Mouse (Mus musculus): Measurements from ENCODE around the gene Rad21l.

Gene Rad21l

GRCm38 (mm10) chr2:151668433-151668832 lies at the start of gene Rad21l:
Gene Rad21l (minus strand): TSS chr2:151668533.
- DNase-seq (ENCODE audit: low read depth, low spot score) = no peak

- no peak for DNase-seq (ENCODE audit: low read depth, low spot score)
These were observed 48.2 kb upstream of the Rad21l start for GRCm38 (mm10) chr2:151716318-151717055.

- no peak for DNase-seq (ENCODE audit: low read depth, low spot score)
These were observed 47.2 kb upstream of the Rad21l start for GRCm38 (mm10) chr2:151715526-151715925.

- DNase-seq (ENCODE audit: low read depth, low spot score) = peak; percentile 26
These were observed 44.3 kb upstream of the Rad21l start for GRCm38 (mm10) chr2:151712647-151713046.

GRCm38 (mm10) chr2:151702851-151703190 lies 34.5 kb upstream of the Rad21l start:
- peak; percentile 4 for DNase-seq (ENCODE audit: low read depth, low spot score)

GRCm38 (mm10) chr2:151702146-151702850 lies 34.0 kb upstream of the Rad21l start:
- peak; percentile 33 for DNase-seq (ENCODE audit: low read depth, low spot score)

GRCm38 (mm10) chr2:151701231-151702145 lies 33.2 kb upstream of the Rad21l start, which contains the start of gene Tmem74b:
Gene Tmem74b (plus strand): TSS chr2:151702008.
- DNase-seq (ENCODE audit: low read depth, low spot score) = no peak

GRCm38 (mm10) chr2:151682976-151683375 lies 14.6 kb upstream of the Rad21l start:
- DNase-seq (ENCODE audit: low read depth, low spot score) = no peak

GRCm38 (mm10) chr2:151682357-151682756 lies 14.0 kb upstream of the Rad21l start:
- peak; percentile 60 for DNase-seq (ENCODE audit: low read depth, low spot score)

GRCm38 (mm10) chr2:151676234-151676633 lies 7.9 kb upstream of the Rad21l start:
- peak; percentile 14 for DNase-seq (ENCODE audit: low read depth, low spot score)

- no peak for DNase-seq (ENCODE audit: low read depth, low spot score)
These were observed 2.6 kb upstream of the Rad21l start for GRCm38 (mm10) chr2:151670968-151671329.

- no peak for DNase-seq (ENCODE audit: low read depth, low spot score)
These were observed 2.0 kb upstream of the Rad21l start for GRCm38 (mm10) chr2:151670026-151670967.

GRCm38 (mm10) chr2:151652053-151652452 lies 16.3 kb downstream of the Rad21l start:
- DNase-seq (ENCODE audit: low read depth, low spot score) = no peak

GRCm38 (mm10) chr2:151636015-151636402 lies 32.3 kb downstream of the Rad21l start:
- no peak for DNase-seq (ENCODE audit: low read depth, low spot score)

GRCm38 (mm10) chr2:151635362-151636014 lies 32.8 kb downstream of the Rad21l start:
- DNase-seq (ENCODE audit: low read depth, low spot score) = no peak

GRCm38 (mm10) chr2:151634903-151635302 lies 33.4 kb downstream of the Rad21l start:
- no peak for DNase-seq (ENCODE audit: low read depth, low spot score)

GRCm38 (mm10) chr2:151632982-151633381 lies 35.4 kb downstream of the Rad21l start:
- DNase-seq (ENCODE audit: low read depth, low spot score) = no peak

- DNase-seq (ENCODE audit: low read depth, low spot score) = peak; percentile 60
These were observed 36.0 kb downstream of the Rad21l start, which contains the start of gene Snph for GRCm38 (mm10) chr2:151632159-151632814. Gene Snph (minus strand): TSS chr2:151632593.

- no peak for DNase-seq (ENCODE audit: low read depth, low spot score)
These were observed 36.8 kb downstream of the Rad21l start for GRCm38 (mm10) chr2:151631406-151632158.

All from CD4-positive, CD25-positive, alpha-beta regulatory T cell, adult 2 months (primary cell).